Mouse (Mus musculus): ENCODE measurements around the gene Dedd. TPM values are rescaled to one million over a fixed set of nuclear protein-coding genes. Genes with fewer than 3 reads are reported as not detected.
"Not testable (repeated sequence)": the region's sequence is repeated elsewhere in the genome, so short reads cannot be mapped to it uniquely, and the experiment has no call there.

The Dedd gene
- polyA plus RNA-seq, 2 experiments: 50.9 to 72.5 TPM

DNA sequence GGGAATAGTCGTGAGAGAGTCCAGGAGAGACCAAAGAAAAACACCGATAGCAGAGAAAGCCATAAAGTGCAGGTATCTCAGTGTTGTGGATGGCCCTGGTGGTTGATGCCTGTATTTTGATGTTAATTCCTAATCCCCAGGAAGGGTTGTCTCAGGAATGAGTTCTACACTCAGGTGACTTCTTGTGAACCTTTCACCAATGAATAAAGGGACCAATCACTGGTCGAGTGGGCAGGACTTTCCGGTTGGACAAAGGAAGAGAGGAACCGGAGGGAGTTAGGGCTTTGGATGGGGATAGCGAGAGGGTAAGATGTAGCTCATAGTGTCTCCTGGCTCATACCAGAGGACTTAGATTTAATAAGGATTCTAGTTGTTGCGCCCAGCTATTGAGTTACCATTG is 9.2 kb upstream of the Dedd start:
- Histone ChIP-seq H3K27ac (replicated peaks; ENCODE audit: low read depth, low read length) (no peak overlapping the region), H3K4me3 (replicated peaks; ENCODE audit: low read length) (no peak overlapping the region; the same call in 1 of the 2 replicates), H3K27me3 (ENCODE audit: control insufficient read depth, insufficient read depth, low read length) (no peaks in the 10 kb centered on the region), H3K9ac (ENCODE audit: low read depth, low read length, severe bottlenecking) (no peak overlapping the region), H3K36me3 (ENCODE audit: control insufficient read depth, insufficient read depth, low read length) (no peaks in the 10 kb centered on the region), H3K9me3 (ENCODE audit: control insufficient read depth, low read length) (no peaks in the 10 kb centered on the region), H3K4me1 (ENCODE audit: control insufficient read depth, insufficient read depth, low read length) (no peaks in the 10 kb centered on the region), H3K4me2 (replicated peaks; ENCODE audit: low read depth, low read length, severe bottlenecking) (no peak overlapping the region)
- 11% methylated on average over 7 of the region's 7 CpGs for WGBS
- ATAC-seq (ENCODE audit: low FRiP score, low read depth): no peak
- no peak for TF ChIP-seq POLR2A (IDR thresholded peaks at IDR 0.05; ENCODE audit: borderline replicate concordance, extremely low read depth, insufficient read depth, insufficient read length)
- DNase-seq (ENCODE audit: low spot score): no peak

DNA sequence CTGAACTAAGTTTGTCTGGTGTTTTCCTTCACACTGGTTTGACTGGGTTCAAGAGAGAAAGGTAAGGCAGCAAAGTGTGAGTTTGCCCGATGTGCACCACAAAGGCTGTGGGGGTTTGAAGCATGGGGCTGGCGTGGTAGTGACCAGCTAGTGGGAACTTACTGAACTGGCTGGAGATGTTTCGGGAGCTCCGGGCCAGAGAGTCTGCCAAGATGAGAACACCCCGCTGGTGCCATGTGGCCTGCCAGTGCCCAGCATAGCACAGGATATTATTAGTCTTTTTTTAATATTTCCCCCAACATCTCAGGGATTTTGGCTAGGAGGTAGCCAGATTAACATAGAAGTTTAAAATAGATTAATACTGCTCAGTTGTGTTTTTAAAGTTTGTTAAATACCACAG is 8.8 kb upstream of the Dedd start:
- H3K9ac ChIP-seq (ENCODE audit: low read depth, low read length, severe bottlenecking): no peak overlapping the region
- DNase-seq (ENCODE audit: low spot score): no peak
- no peaks in the 10 kb centered on the region for H3K9me3 ChIP-seq (ENCODE audit: control insufficient read depth, low read length)
- H3K4me3 ChIP-seq (replicated peaks; ENCODE audit: low read length): no peak overlapping the region; the same call in 1 of the 2 replicates
- no peaks in the 10 kb centered on the region for H3K27me3 ChIP-seq (ENCODE audit: control insufficient read depth, insufficient read depth, low read length)
- ATAC-seq (ENCODE audit: low FRiP score, low read depth): no peak
- no peaks in the 10 kb centered on the region for H3K36me3 ChIP-seq (ENCODE audit: control insufficient read depth, insufficient read depth, low read length)
- H3K4me1 ChIP-seq (ENCODE audit: control insufficient read depth, insufficient read depth, low read length): no peaks in the 10 kb centered on the region
- no peak overlapping the region for H3K4me2 ChIP-seq (replicated peaks; ENCODE audit: low read depth, low read length, severe bottlenecking)
- no peak for TF ChIP-seq POLR2A (IDR thresholded peaks at IDR 0.05; ENCODE audit: borderline replicate concordance, extremely low read depth, insufficient read depth, insufficient read length)
- no peak overlapping the region for H3K27ac ChIP-seq (replicated peaks; ENCODE audit: low read depth, low read length)
- WGBS: 22% methylated on average over 5 of the region's 5 CpGs

DNA sequence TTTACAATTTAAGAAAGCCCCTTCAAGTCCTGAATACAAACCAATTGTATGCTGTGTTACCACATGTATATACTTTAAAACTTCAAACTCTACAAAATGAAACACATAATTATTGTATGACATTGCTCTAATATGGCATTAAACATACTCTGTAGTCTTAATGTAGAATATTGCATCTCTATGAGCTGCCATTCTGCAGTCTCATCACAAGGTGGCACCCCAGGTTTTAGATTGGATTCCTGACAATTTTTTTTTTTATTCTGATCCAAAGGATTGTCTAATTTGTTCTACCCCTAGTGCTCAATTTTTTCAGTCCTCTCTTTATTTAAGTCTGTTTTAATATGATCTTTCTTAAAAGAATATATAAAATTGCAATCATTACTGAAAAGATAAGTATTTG is 7.5 kb upstream of the Dedd start:
- no peaks in the 10 kb centered on the region for H3K9me3 ChIP-seq (ENCODE audit: control insufficient read depth, low read length)
- H3K36me3 ChIP-seq (ENCODE audit: control insufficient read depth, insufficient read depth, low read length): no peaks in the 10 kb centered on the region
- DNase-seq (ENCODE audit: low spot score) (peak; percentile 60), ATAC-seq (ENCODE audit: low FRiP score, low read depth) (no peak)
- no peak overlapping the region for H3K4me3 ChIP-seq (replicated peaks; ENCODE audit: low read length)
- no peaks in the 10 kb centered on the region for H3K27me3 ChIP-seq (ENCODE audit: control insufficient read depth, insufficient read depth, low read length)
- H3K27ac ChIP-seq (replicated peaks; ENCODE audit: low read depth, low read length): no peak overlapping the region
- no peak overlapping the region for H3K4me2 ChIP-seq (replicated peaks; ENCODE audit: low read depth, low read length, severe bottlenecking)
- no peaks in the 10 kb centered on the region for H3K4me1 ChIP-seq (ENCODE audit: control insufficient read depth, insufficient read depth, low read length)
- H3K9ac ChIP-seq (ENCODE audit: low read depth, low read length, severe bottlenecking): no peak overlapping the region
- no peak for TF ChIP-seq POLR2A (IDR thresholded peaks at IDR 0.05; ENCODE audit: borderline replicate concordance, extremely low read depth, insufficient read depth, insufficient read length)

DNA sequence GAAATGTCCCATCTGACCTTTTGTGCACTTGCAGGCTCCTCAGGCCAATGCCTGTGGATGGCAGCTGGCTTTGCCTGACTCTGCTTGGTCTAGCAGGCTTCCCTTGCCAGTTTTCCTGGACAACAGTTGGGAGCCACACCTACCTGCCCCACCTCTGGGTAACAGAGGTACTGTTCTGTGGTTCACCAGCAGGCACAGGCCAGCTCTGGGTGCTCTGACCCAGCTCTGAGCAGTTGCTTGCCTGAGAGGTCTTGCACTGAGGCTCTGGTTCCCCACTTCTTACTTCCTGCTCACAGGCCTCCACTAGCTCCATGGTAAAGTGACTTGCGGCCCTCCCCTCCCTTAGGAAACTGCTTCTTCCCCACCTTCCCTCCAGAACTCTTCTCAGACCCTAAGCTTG is 6.9 kb upstream of the Dedd start:
- WGBS: 90% methylated on average over 1 of the region's 1 CpGs
- DNase-seq (ENCODE audit: low spot score): no peak
- Histone ChIP-seq H3K4me3 (replicated peaks; ENCODE audit: low read length) (no peak overlapping the region), H3K4me2 (replicated peaks; ENCODE audit: low read depth, low read length, severe bottlenecking) (no peak overlapping the region), H3K27me3 (ENCODE audit: control insufficient read depth, insufficient read depth, low read length) (no peaks in the 10 kb centered on the region), H3K27ac (replicated peaks; ENCODE audit: low read depth, low read length) (no peak overlapping the region), H3K9me3 (ENCODE audit: control insufficient read depth, low read length) (no peaks in the 10 kb centered on the region), H3K36me3 (ENCODE audit: control insufficient read depth, insufficient read depth, low read length) (no peaks in the 10 kb centered on the region), H3K9ac (ENCODE audit: low read depth, low read length, severe bottlenecking) (no peak overlapping the region), H3K4me1 (ENCODE audit: control insufficient read depth, insufficient read depth, low read length) (no peaks in the 10 kb centered on the region)
- no peak for TF ChIP-seq POLR2A (IDR thresholded peaks at IDR 0.05; ENCODE audit: borderline replicate concordance, extremely low read depth, insufficient read depth, insufficient read length)
- no peak for ATAC-seq (ENCODE audit: low FRiP score, low read depth)

DNA sequence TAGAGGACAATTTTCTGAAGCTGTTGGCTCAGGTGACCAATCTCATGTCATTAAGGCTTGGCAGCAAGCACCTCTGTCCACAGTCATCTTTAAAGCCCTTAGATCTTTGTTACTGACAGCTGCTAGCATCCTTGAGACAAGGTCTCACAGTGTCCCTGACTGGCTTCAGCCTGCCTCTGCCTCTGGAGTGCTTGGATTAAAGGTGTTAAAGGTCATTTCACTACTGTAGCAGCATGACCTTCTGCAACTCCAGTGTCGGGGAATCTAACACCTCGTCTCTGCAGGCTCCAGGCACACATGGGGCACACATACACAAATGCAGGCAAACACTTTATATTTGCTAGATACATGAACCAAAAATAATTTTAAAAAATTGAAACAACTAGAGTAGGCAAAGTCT is 3.4 kb upstream of the Dedd start:
- no peak for ATAC-seq (ENCODE audit: low FRiP score, low read depth)
- no peak overlapping the region for H3K9ac ChIP-seq (ENCODE audit: low read depth, low read length, severe bottlenecking)
- no peaks in the 10 kb centered on the region for H3K27me3 ChIP-seq (ENCODE audit: control insufficient read depth, insufficient read depth, low read length)
- no peak overlapping the region for H3K4me2 ChIP-seq (replicated peaks; ENCODE audit: low read depth, low read length, severe bottlenecking)
- peaks cover 12% of the 10 kb centered on the region for H3K4me1 ChIP-seq (ENCODE audit: control insufficient read depth, insufficient read depth, low read length)
- 77% methylated on average over 2 of the region's 2 CpGs for WGBS
- no peaks in the 10 kb centered on the region for H3K9me3 ChIP-seq (ENCODE audit: control insufficient read depth, low read length)
- TF ChIP-seq POLR2A (IDR thresholded peaks at IDR 0.05; ENCODE audit: borderline replicate concordance, extremely low read depth, insufficient read depth, insufficient read length): no peak
- H3K27ac ChIP-seq (replicated peaks; ENCODE audit: low read depth, low read length): no peak overlapping the region
- no peak for DNase-seq (ENCODE audit: low spot score)
- no peaks in the 10 kb centered on the region for H3K36me3 ChIP-seq (ENCODE audit: control insufficient read depth, insufficient read depth, low read length)
- H3K4me3 ChIP-seq (replicated peaks; ENCODE audit: low read length): no peak overlapping the region

DNA sequence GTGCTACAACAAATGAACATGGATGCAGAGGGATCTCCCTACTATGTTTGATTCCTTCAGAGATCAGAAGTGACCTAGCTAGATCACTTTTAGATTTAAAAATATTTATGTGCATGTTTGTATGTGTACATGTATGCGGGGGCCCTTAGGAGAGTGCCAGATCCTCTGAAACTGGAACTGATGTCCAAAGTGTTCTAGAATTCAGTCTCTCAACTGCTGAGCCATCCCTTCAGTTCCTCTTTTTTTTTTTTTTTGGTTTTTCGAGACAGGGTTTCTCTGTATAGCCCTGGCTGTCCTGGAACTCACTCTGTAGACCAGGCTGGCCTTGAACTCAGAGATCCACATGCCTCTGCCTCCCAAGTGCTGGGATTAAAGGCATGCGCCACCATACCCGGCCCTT is 2.4 kb upstream of the Dedd start:
- H3K9ac ChIP-seq (ENCODE audit: low read depth, low read length, severe bottlenecking); DNase-seq (ENCODE audit: low spot score); H3K4me2 ChIP-seq (replicated peaks; ENCODE audit: low read depth, low read length, severe bottlenecking); H3K27me3 ChIP-seq (ENCODE audit: control insufficient read depth, insufficient read depth, low read length); H3K27ac ChIP-seq (replicated peaks; ENCODE audit: low read depth, low read length); ATAC-seq (ENCODE audit: low FRiP score, low read depth); H3K36me3 ChIP-seq (ENCODE audit: control insufficient read depth, insufficient read depth, low read length); H3K4me3 ChIP-seq (replicated peaks; ENCODE audit: low read length); H3K9me3 ChIP-seq (ENCODE audit: control insufficient read depth, low read length): not testable (repeated sequence)
- WGBS: 89% methylated on average over 4 of the region's 4 CpGs
- peaks cover 20% of the 10 kb centered on the region for H3K4me1 ChIP-seq (ENCODE audit: control insufficient read depth, insufficient read depth, low read length)

Measured in limb, embryonic 14.5 days (tissue).